Mouse (Mus musculus) olfactory bulb, adult 2 months (tissue): ENCODE data around the gene Tsc1.

Experiments used
- CTCF ChIP-seq: fragments of 200-500 bp; IDR thresholded peaks from 2 replicates; pipeline ENCODE4 v1.5.1; 2012; ENCODE audit warnings: low read depth, mild to moderate bottlenecking, low read length, moderate library complexity; ENCODE audit not compliant: insufficient read depth
- POLR2A ChIP-seq: fragments of 200-500 bp; IDR thresholded peaks from 2 replicates; pipeline ENCODE4 v1.6.1; 2012; ENCODE audit warnings: mild to moderate bottlenecking, low read depth, low read length, moderate library complexity; ENCODE audit not compliant: insufficient read depth

- TF ChIP-seq POLR2A = no peak
- no peak for TF ChIP-seq CTCF
These were observed 460 bp downstream of the Tsc1 start for GRCm38 (mm10) chr2:28641435-28641941.
